Mouse (Mus musculus) gastrocnemius, adult 8-10 months (tissue): ENCODE results near the gene Vdac1. TPM values are rescaled to one million over a fixed set of nuclear protein-coding genes. Genes with fewer than 3 reads are reported as not detected.
A peak's percentile ranks its signal among the peaks of the same experiment; 100 is the strongest.

Source experiments
- DNase-seq, 2 experiments: peaks; one replicate each; pipeline ENCODE4 v3.0.0; 2022; ENCODE audit warnings: low spot score in 2 of 2
- total RNA-seq, 4 experiments: library from RNA; stranded (reverse); gene quantifications; 2 replicates each; pipeline ENCODE4 v1.2.4; 2022

Gene Vdac1
- total RNA-seq, 4 experiments from 2014 or later: 1,279 to 1,529 (median 1,458) TPM

- DNase-seq: no peak
These were observed 58.6 kb downstream of the Vdac1 start for GRCm38 (mm10) chr11:52419246-52419645.

DNA sequence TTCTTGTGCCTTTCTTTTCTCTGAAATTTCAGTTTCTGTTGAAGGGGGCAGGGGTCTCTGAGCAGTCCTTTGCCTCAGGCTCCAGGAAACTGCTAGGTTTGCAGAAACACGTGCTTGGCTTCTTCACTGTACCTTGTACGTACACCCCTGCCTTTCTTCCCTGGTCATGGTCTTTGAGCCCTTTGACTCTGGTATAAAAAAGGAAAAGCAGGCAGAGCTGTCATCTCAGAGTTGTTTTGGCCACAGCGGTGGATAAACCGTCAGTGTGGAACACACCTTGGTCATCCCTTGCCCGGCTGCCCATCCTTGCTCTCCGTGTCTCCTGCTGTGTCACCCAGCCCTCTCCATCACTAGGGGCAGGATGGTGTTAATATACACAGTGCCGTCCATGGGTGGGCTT, 59.2 kb downstream of the Vdac1 start:
- DNase-seq: no peak

DNA sequence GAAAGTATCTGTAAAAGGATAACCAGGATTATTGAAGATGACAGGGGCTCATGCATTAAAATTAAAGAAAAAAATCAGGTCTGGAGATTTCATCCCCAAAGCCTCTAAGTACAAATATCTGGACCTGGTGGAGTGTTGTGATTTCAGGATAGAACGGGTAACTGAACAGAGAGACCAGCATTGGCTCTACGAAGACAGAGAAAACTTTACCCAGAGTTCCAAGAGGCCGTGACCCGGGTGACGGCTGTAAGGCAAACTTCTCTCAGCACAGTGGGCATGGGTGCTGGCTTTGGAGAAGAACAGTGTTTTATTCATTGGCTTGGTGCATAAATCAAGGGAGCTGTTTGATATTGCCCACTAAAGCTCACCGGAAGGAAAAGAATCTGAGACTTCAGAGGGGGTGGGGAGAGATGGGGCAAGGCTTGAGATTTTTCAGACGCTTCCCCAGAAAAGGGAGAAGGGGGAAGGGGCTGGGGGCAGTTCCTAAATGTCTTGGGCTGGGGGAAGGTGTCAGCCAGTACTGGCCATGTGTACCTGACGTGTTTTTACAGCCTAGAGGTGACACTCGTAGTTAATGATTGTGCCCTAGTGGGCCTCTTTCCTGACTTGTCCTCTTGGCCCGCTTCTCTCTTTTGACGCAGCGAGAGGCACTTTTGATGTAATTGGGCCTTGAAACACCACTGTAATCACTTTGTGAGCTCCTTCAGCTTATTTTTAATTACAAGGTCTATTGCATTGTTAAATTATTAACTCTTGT, 59.8 kb downstream of the Vdac1 start:
- no peak for DNase-seq

- DNase-seq: peak in 1 of 2 experiments; percentile 11
These were observed 60.6 kb downstream of the Vdac1 start for GRCm38 (mm10) chr11:52421053-52421778.

DNA sequence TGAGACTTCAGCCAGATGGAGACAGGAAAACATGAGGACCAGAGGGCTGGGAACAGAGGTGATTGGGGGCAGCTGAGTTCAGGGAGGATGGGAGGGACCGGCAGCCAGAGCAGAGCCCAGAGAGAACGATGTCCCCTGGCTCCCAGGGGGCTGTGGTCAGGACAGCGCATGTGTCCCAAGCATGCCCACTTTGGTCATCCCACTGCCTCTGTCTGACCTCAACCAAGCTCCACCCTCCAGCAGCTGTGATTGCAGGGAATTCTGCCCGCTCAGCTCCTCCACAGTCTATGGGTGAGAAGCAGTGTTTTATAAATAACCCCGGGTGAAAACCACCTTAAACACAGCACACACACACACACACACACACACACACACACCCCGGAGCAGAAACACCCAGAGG, 68.8 kb downstream of the Vdac1 start:
- no peak for DNase-seq

GRCm38 (mm10) chr11:52431594-52431993, 70.9 kb downstream of the Vdac1 start:
- DNase-seq: no peak

DNA sequence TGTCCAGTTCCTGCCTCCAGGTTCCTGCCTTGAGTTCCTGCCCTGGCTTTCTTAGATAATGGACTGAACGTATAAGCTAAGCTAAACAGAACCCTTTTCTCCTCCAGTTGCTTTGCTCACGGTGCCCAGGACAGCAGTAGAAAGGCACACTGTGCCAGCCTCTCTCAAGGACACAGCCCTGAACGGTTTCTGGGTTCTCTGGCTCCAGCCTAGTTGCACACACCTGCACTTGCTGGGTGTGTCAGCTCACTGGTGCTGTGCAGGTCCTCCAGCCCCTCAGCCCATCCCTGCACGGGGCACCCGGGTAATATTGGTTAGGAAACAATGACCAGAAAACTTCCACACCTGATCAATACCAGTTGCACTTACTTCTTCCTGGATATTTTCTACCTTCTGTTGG, 71.5 kb downstream of the Vdac1 start:
- DNase-seq: no peak

DNA sequence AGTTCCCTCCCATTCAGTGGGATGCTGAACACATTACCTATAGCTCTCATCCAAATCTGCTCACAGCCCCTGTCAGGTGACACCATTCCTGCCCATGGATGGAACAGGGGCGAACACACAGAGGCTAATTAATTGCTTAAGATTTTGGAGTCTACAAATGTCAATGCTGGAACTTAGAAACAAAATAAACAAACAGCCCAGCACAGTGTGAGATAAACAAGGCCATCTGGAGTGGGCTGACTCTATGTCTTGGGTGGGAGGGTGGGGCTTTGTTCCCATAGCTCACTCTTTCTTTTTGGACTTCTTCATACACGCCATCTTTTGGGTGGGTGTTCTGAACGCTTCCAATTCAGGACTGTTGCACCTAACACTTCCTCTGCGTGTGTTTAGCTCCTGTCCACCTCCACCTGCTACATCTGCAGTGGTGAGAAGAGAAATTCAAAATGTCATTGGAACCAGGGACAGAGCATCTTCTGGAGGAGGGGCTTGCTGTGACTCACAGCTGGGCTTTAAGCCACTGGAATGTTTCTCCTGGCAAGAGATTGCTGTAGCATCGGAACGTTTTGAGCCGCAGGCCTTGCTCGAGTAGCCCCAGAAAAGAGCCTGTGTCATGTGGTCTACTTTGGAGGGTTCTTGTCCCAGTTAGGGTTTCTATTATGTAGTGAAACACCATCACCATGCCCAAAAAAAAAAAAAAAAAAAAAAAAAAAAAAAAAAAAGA, 72.6 kb downstream of the Vdac1 start:
- no peak for DNase-seq

- DNase-seq: no peak
These were observed 73.1 kb downstream of the Vdac1 start for GRCm38 (mm10) chr11:52433797-52434195.

- DNase-seq: no peak
These were observed 74.8 kb downstream of the Vdac1 start for GRCm38 (mm10) chr11:52435466-52435865.

DNA sequence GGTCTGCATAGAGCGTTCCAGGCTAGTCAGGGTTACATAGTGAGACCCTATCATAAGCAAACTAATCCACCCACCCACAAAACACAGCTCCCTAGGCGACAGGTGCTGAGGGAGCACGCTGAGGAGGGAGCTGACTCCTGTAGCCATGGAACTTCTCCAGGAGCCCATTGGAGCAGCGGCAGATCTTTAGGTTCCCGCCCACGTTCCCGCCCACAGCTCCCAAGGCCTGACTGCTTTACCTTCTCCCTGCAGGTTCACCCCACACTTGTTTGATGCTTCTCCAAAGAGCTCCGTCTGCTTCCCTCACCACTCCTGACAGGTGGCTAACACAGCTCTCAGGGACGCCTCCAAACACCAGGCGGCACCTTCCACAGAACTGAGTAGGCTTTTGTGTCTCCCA, 76.5 kb downstream of the Vdac1 start:
- DNase-seq: no peak

Other genes with a start within 250 kb of the Vdac1 start
- not detected for gene Olfr1373, start 215.3 kb upstream of the Vdac1 start, total RNA-seq
- gene Olfr1371, start 146.9 kb upstream of the Vdac1 start, total RNA-seq: not detected
- gene Skp1a, start 128.9 kb upstream of the Vdac1 start, total RNA-seq: 100 to 1,000 TPM; 285 to 312 (median 290) TPM
- gene Tcf7, start 77.8 kb upstream of the Vdac1 start, total RNA-seq: under 1 TPM; 0.31 to 0.39 (median 0.34) TPM
- gene 9530068E07Rik, start 35.6 kb downstream of the Vdac1 start, total RNA-seq: 10 to 100 TPM; 37.2 to 45.4 (median 40.2) TPM